Mouse (Mus musculus): Measurements from ENCODE around the gene Kcnk1. TPM values are rescaled to one million over a fixed set of nuclear protein-coding genes. Genes with fewer than 3 reads are reported as not detected.
A peak's percentile ranks its signal among the peaks of the same experiment; 100 is the strongest.

Gene Kcnk1
- polyA plus RNA-seq, 1 experiment from 2014 or later = 25.9 TPM

GRCm38 (mm10) chr8:126024891-126025290, 29.9 kb downstream of the Kcnk1 start:
- no peak for ATAC-seq (ENCODE audit: low FRiP score, low read depth)
- H3K9me3 ChIP-seq = no peaks in the 10 kb centered on the region
- no peak overlapping the region for H3K4me2 ChIP-seq
- H3K36me3 ChIP-seq = peaks cover 5% of the 10 kb centered on the region
- H3K4me3 ChIP-seq = no peak overlapping the region
- H3K27ac ChIP-seq (replicated peaks) = no peak overlapping the region
- no peaks in the 10 kb centered on the region for H3K4me1 ChIP-seq (replicated peaks)
- WGBS = 93% methylated on average over 16 of the region's 16 CpGs
- H3K27me3 ChIP-seq = no peaks in the 10 kb centered on the region
- H3K9ac ChIP-seq = no peak overlapping the region

GRCm38 (mm10) chr8:126026121-126026520, 31.2 kb downstream of the Kcnk1 start:
- no peak for ATAC-seq (ENCODE audit: low FRiP score, low read depth)
- H3K9ac ChIP-seq = no peak overlapping the region
- 87% methylated on average over 9 of the region's 9 CpGs for WGBS

GRCm38 (mm10) chr8:126026584-126026983, 31.6 kb downstream of the Kcnk1 start:
- ATAC-seq (ENCODE audit: low FRiP score, low read depth) = no peak
- H3K9ac ChIP-seq = no peak overlapping the region
- H3K4me2 ChIP-seq = no peak overlapping the region
- H3K4me3 ChIP-seq = no peak overlapping the region
- H3K4me1 ChIP-seq (replicated peaks) = no peaks in the 10 kb centered on the region
- no peaks in the 10 kb centered on the region for H3K27me3 ChIP-seq
- H3K9me3 ChIP-seq = no peaks in the 10 kb centered on the region
- H3K36me3 ChIP-seq = peaks cover 10% of the 10 kb centered on the region
- H3K27ac ChIP-seq (replicated peaks) = no peak overlapping the region
- WGBS = 74% methylated on average over 9 of the region's 9 CpGs

More at GRCm38 (mm10) chr8:126026121-126026520, 31.2 kb downstream of the Kcnk1 start:
- Histone ChIP-seq H3K27me3 (no peaks in the 10 kb centered on the region), H3K4me3 (no peak overlapping the region), H3K4me2 (no peak overlapping the region), H3K36me3 (peaks cover 10% of the 10 kb centered on the region), H3K4me1 (replicated peaks) (no peaks in the 10 kb centered on the region), H3K9me3 (no peaks in the 10 kb centered on the region), H3K27ac (replicated peaks) (no peak overlapping the region)

- no peak for ATAC-seq (ENCODE audit: low FRiP score, low read depth)
- peaks cover 10% of the 10 kb centered on the region for H3K36me3 ChIP-seq
- H3K27me3 ChIP-seq = no peaks in the 10 kb centered on the region
- H3K4me3 ChIP-seq = no peak overlapping the region
- no peak overlapping the region for H3K9ac ChIP-seq
- H3K27ac ChIP-seq (replicated peaks) = no peak overlapping the region
- WGBS = 79% methylated on average over 6 of the region's 6 CpGs
- H3K9me3 ChIP-seq = no peaks in the 10 kb centered on the region
- no peak overlapping the region for H3K4me2 ChIP-seq
- no peaks in the 10 kb centered on the region for H3K4me1 ChIP-seq (replicated peaks)
Measured at GRCm38 (mm10) chr8:126027486-126027885, 32.5 kb downstream of the Kcnk1 start.

GRCm38 (mm10) chr8:126028941-126029340, 34.0 kb downstream of the Kcnk1 start:
- Histone ChIP-seq H3K27ac (replicated peaks) (no peak overlapping the region), H3K36me3 (peaks cover 10% of the 10 kb centered on the region), H3K4me1 (replicated peaks) (0 out of 2 replicates have a peak, but pooled peaks cover 3% of the 10 kb centered on the region), H3K9me3 (no peaks in the 10 kb centered on the region), H3K4me3 (no peak overlapping the region), H3K9ac (no peak overlapping the region), H3K27me3 (no peaks in the 10 kb centered on the region), H3K4me2 (no peak overlapping the region)
- no peak for ATAC-seq (ENCODE audit: low FRiP score, low read depth)
- WGBS = 79% methylated on average over 6 of the region's 6 CpGs

GRCm38 (mm10) chr8:126032776-126033175, 37.8 kb downstream of the Kcnk1 start:
- Histone ChIP-seq H3K9ac (no peak overlapping the region), H3K9me3 (no peaks in the 10 kb centered on the region), H3K27me3 (no peaks in the 10 kb centered on the region), H3K4me2 (no peak overlapping the region), H3K4me1 (replicated peaks) (0 out of 2 replicates have a peak, but pooled peaks cover 9% of the 10 kb centered on the region), H3K4me3 (no peak overlapping the region), H3K27ac (replicated peaks) (no peak overlapping the region), H3K36me3 (peaks cover 10% of the 10 kb centered on the region)
- WGBS = 60% methylated on average over 6 of the region's 6 CpGs
- ATAC-seq (ENCODE audit: low FRiP score, low read depth) = no peak

- no peak for ATAC-seq (ENCODE audit: low FRiP score, low read depth)
Measured at GRCm38 (mm10) chr8:126035046-126035445, 40.1 kb downstream of the Kcnk1 start.

GRCm38 (mm10) chr8:126036340-126036739, 41.4 kb downstream of the Kcnk1 start:
- Histone ChIP-seq H3K36me3 (no peaks in the 10 kb centered on the region), H3K27ac (replicated peaks) (no peak overlapping the region), H3K9me3 (no peaks in the 10 kb centered on the region), H3K27me3 (no peaks in the 10 kb centered on the region), H3K4me3 (no peak overlapping the region), H3K4me1 (replicated peaks) (0 out of 2 replicates have a peak, but pooled peaks cover 9% of the 10 kb centered on the region), H3K9ac (no peak overlapping the region), H3K4me2 (no peak overlapping the region)
- no peak for ATAC-seq (ENCODE audit: low FRiP score, low read depth)
- WGBS = 76% methylated on average over 5 of the region's 5 CpGs

More at GRCm38 (mm10) chr8:126035046-126035445, 40.1 kb downstream of the Kcnk1 start:
- peaks cover 5% of the 10 kb centered on the region for H3K36me3 ChIP-seq
- H3K27me3 ChIP-seq = no peaks in the 10 kb centered on the region
- no peak overlapping the region for H3K4me3 ChIP-seq
- 0 out of 2 replicates have a peak, but pooled peaks cover 9% of the 10 kb centered on the region for H3K4me1 ChIP-seq (replicated peaks)
- H3K4me2 ChIP-seq = no peak overlapping the region
- no peaks in the 10 kb centered on the region for H3K9me3 ChIP-seq
- no peak overlapping the region for H3K9ac ChIP-seq
- 79% methylated on average over 4 of the region's 4 CpGs for WGBS
- no peak overlapping the region for H3K27ac ChIP-seq (replicated peaks)

GRCm38 (mm10) chr8:126045751-126046150, 50.8 kb downstream of the Kcnk1 start:
- H3K9ac ChIP-seq = no peak overlapping the region
- H3K4me1 ChIP-seq (replicated peaks) = no peaks in the 10 kb centered on the region
- 80% methylated on average over 4 of the region's 4 CpGs for whole genome bisulfite sequencing
- no peaks in the 10 kb centered on the region for H3K9me3 ChIP-seq
- H3K27ac ChIP-seq (replicated peaks) = no peak overlapping the region
- H3K36me3 ChIP-seq = no peaks in the 10 kb centered on the region
- H3K4me2 ChIP-seq = no peak overlapping the region
- no peak for ATAC-seq (ENCODE audit: low FRiP score, low read depth)
- H3K27me3 ChIP-seq = no peaks in the 10 kb centered on the region
- H3K4me3 ChIP-seq = no peak overlapping the region

- 65% methylated on average over 4 of the region's 4 CpGs for WGBS
- ATAC-seq (ENCODE audit: low FRiP score, low read depth) = no peak
Measured at GRCm38 (mm10) chr8:126053911-126054310, 58.9 kb downstream of the Kcnk1 start.

GRCm38 (mm10) chr8:126058876-126059275, 63.9 kb downstream of the Kcnk1 start:
- Histone ChIP-seq H3K4me3 (no peak overlapping the region), H3K9me3 (no peaks in the 10 kb centered on the region), H3K4me1 (replicated peaks) (peaks cover 2% of the 10 kb centered on the region), H3K27ac (replicated peaks) (no peak overlapping the region), H3K9ac (no peak overlapping the region), H3K36me3 (no peaks in the 10 kb centered on the region), H3K27me3 (no peaks in the 10 kb centered on the region), H3K4me2 (no peak overlapping the region)
- ATAC-seq (ENCODE audit: low FRiP score, low read depth) = no peak
- WGBS = 46% methylated on average over 4 of the region's 4 CpGs

More at GRCm38 (mm10) chr8:126053911-126054310, 58.9 kb downstream of the Kcnk1 start:
- no peak overlapping the region for H3K4me3 ChIP-seq
- peaks cover 3% of the 10 kb centered on the region; the same call in 1 of the 2 replicates for H3K4me1 ChIP-seq (replicated peaks)
- H3K9me3 ChIP-seq = no peaks in the 10 kb centered on the region
- H3K4me2 ChIP-seq = no peak overlapping the region
- no peaks in the 10 kb centered on the region for H3K36me3 ChIP-seq
- no peak overlapping the region for H3K9ac ChIP-seq
- H3K27me3 ChIP-seq = no peaks in the 10 kb centered on the region
- H3K27ac ChIP-seq (replicated peaks) = no peak overlapping the region

GRCm38 (mm10) chr8:126062844-126063243, 67.9 kb downstream of the Kcnk1 start:
- ATAC-seq (ENCODE audit: low FRiP score, low read depth) = no peak
- Histone ChIP-seq H3K4me2 (no peak overlapping the region), H3K27ac (replicated peaks) (no peak overlapping the region), H3K27me3 (no peaks in the 10 kb centered on the region), H3K4me3 (no peak overlapping the region), H3K36me3 (no peaks in the 10 kb centered on the region), H3K9ac (no peak overlapping the region), H3K9me3 (no peaks in the 10 kb centered on the region), H3K4me1 (replicated peaks) (peaks cover 12% of the 10 kb centered on the region)
- 84% methylated on average over 10 of the region's 10 CpGs for WGBS

GRCm38 (mm10) chr8:126063832-126064409, 69.0 kb downstream of the Kcnk1 start:
- Histone ChIP-seq H3K27me3 (no peaks in the 10 kb centered on the region), H3K4me1 (replicated peaks) (peaks cover 18% of the 10 kb centered on the region), H3K4me2 (no peak overlapping the region), H3K9ac (no peak overlapping the region), H3K4me3 (no peak overlapping the region), H3K27ac (replicated peaks) (no peak overlapping the region), H3K9me3 (no peaks in the 10 kb centered on the region), H3K36me3 (no peaks in the 10 kb centered on the region)
- WGBS = 53% methylated on average over 9 of the region's 9 CpGs
- peak; percentile 49; the same call in 1 of the 2 replicates for ATAC-seq (ENCODE audit: low FRiP score, low read depth)

All from hindbrain, embryonic 15.5 days (tissue).